Mouse (Mus musculus): Measurements from ENCODE around the gene Rgs9.
"Not testable (repeated sequence)": the region's sequence is repeated elsewhere in the genome, so short reads cannot be mapped to it uniquely, and the experiment has no call there.

Rgs9 gene

DNA sequence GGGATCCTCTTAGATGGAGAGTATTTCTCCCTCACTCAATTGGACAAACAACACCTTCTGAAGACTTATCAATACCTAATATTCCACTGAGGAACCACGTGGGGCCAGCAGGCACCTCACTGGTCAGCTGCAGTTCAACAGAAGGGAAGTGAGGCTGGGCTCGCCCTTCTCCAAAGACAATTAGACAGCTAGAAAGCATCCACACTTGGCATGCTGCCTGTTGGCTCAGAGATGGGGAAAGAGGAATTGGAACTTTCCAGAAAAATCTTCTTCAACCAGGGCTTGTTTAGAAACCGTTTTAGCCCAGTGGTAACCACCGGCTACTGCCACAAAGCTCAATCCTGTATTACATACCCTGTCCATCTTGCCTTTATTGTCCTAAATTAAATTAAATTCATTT is 4.4 kb upstream of the Rgs9 start:
- peak; percentile 90 for DNase-seq

DNA sequence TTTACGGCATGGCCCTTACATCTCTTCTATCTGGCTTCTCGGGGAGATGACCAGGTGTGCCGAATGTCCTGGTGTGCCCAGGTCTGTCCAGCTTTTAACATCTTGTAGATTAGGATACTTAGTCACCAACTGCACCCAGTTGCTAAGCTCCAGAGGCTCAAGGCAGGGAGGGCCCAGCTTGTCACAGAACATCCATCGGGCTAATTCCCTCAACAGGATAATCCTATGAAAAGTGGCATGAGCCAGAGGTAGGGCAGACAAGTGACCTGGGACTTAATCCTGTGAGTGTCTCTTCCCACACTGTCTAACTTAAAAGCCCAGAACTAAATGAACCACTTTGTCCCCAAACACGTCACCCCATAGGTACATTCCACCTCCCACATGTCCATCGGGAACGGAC is 898 bp downstream of the Rgs9 start:
- no peak for DNase-seq

DNA sequence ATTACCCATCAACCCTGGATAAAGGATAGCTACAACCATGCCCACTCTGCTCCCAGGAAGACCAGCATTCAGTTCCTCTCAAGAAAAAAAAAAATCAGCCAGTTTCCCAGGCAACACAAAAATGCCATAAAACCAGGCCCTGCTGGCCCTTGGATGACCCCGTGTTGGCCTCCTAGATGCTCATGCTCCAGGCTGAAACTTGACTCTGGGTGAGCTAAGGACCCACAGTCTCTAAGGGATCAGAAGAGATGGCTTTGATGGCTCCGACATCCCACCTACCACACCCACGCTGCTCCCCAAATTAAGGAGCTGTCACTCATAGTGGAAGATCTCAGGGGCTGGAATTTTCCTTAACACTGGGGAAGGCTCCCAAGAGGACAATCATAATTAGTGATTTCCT is 5.9 kb downstream of the Rgs9 start:
- no peak for DNase-seq

DNA sequence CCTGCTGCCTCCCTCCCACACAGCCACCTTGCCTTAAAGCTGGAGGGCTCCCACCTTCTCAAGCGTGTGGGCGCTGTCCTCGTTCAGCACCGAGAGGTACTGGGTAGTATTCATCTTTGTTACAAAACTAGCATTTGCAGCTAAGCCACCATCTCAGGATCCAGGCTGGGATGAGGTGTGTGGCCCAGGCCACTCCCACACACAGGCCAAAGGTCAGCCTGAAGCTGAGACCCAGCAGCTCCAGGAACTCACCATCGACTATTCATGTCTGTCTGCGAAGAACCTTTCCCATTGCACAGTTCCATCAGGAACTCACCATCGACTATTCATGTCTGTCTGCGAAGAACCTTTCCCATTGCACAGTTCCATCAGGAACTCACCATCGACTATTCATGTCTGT is 8.6 kb downstream of the Rgs9 start:
- DNase-seq, result not testable (repeated sequence)

DNA sequence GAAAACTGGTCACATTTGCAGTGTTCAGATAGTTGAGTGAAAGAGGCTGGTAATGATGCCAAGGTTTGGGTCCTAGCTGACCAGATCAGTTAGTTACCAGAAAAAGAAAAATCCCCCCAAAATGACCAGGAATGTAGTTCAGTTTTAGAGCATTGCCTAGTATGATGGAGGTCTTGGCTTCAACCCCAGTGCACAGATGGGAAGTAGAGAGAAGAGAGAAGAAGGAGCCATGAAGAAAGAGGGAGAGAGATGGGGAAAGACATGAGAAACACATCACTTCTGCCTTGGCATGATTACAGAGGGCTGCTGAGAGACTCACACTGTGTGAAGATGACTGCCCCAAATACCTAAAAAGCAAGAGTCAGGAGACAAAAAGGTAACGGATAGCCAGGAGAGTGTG is 13.1 kb downstream of the Rgs9 start:
- no peak for DNase-seq

DNA sequence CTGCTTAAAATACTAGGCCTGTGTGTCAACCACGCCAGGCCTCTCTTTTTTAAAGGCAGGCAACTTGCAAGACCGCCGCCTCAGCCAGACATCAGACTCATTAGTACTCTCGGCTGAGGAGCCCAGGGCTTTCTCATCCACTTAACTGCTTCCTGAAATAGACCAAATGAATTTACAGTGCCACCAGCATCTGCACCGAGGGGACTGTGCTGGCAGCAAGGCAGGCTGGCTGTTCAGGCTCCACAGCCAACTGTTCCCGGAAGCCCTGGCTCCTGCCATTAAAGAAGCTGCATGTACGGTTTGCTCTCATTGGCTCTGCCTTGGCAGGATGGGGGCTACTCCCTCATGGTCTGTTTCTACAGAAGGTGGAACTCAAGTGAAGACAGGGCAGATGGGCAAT is 19.7 kb downstream of the Rgs9 start:
- no peak for DNase-seq

DNA sequence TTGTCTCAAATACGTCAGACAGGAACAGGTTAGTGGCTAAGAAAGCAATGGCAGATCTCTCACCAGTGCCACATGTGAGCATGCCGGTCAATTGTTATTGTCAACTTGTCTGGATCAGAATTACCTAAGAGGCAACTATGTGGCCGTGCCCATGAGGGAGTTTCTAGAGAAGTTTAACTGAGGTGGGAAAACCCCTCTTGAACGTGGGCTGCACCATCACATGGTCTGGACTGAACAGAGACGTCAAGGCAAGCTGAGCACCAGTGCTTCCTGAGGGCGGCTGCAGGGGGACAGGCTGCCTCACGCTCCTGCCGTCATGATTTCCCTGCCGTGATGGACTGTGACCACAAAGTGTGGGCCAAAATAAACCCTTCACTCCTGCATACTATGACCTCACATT is 26.5 kb downstream of the Rgs9 start:
- DNase-seq, result no peak

DNA sequence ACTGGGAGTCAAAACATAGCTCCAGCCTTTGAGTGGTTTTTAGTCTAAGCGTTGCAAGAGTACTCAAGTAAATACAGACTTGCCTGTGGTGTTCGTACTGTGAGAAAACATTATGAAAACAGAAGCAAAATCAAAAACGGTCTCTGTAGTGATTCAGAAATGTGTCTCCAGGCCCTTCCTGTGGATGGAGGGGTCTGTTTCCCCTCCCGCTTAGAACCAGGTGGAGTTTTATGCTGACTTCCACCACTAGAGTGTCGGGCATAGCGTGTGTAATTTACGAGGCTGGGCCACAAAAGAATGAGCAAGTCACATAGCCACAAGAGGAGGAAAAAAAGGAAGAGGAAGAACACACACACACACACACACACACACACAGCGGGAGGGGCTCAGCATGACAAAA is 27.6 kb downstream of the Rgs9 start:
- DNase-seq, result peak; percentile 19

DNA sequence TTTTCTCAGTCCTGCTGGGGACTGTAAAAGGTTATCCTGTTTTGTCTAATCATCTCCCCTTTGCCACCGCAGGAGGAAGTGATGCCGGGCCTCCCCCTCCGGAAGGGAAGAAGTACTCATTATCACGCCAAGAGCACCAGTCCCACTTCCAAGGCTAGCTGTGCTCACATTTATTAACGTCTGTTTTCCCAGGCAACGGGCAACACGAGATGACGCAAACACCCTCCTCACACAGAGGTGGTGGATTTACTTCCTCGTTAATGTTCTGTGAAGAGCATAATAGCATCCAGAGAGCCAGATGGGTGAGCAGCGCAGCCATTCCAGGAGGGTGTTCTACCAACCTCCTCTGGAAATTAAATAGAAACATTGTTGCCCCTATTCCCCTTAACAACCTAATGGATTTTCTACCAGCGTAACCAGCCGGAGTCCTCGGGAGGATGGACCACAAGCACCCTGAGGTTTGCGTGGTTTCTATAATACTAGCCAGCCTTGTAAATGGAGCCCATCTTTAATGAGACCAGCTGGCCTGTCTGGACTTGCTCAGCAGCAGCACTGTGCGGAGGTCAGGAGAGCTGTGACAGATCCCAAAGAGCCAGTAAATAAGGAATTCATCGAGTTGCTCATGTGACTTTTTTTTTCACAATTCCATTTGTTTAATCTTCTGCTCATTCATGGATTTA is 28.1 kb downstream of the Rgs9 start:
- peak; percentile 31 for DNase-seq

DNA sequence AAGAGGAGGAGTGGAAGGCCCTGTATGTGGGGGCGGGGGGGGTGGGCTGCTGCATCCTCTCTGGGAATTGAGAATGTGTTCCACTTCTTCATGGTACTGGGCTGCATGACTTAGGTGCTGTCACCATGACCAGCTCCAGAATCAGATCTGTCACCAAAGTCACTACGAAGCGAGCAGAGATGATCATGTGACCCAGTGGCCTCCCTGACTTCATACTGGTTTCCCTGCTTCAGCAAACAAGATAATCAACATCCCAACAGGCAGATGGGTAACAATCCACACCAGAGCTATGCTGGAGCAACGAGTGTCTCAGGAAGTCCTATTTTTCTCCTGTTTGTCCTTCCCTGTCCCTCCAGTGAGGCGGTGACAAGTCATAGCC is 28.7 kb downstream of the Rgs9 start:
- DNase-seq, result no peak

DNA sequence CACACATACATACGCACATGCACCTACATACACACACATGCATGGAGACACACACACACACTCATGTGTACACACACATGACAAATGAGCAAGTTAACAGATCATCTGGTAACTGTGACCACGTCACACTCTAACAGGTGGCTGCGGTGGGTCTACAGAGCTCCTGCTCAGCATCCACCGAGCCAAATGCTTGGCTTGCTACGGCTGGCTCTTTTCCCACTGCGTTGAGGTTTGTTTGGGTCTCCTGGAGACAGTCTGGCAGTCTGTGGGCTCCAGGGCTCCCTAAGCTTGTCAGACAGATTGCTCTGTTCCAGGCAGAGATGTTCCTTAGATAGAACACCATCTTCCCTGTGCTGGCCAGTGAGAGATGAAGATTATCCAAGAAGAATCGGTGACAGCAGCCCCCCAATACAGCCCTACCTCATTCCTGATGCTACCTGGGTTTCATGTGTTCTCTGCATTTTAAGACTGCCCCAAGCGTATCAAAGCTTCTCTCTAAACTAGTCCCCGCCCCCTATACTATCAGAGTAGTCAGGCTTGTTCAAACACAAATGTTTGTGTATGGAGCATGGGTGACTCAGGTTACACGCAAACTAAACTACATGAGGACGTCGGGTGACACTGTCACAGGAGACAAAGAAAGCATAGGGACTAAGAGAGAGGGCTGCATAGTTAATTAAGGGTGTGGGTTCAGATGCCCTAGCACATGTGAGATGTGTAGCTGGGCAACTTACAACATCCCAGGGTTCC is 31.6 kb downstream of the Rgs9 start:
- no peak for DNase-seq

DNA sequence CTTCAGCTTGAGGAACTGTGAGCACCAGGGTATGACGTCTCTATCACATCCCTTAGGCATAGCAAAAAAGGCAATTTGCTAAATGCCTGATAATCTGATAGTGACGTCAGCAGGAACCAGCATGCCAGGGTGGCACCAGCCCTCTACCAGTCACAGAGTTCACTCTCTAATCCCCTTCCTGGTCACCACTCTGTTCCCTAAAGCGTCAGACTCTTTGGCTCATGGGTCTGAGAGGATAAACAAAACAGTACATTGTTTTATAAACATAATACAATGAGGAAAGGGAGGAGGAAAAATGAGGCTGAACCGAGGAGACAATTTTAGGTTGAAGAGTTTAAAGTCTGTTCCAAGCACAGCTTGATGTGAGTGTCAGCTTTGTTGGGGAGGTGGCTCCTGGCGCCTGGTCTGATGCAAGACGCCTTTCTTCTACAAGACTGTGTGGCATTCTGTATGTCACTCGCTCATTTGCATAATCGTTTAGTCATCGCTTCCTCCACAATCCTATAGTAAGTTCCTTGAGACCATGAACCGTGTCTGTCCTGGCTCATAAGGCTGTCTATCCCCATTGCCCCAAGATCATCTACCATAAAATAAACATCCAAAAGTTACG is 33.7 kb downstream of the Rgs9 start:
- DNase-seq, result no peak

DNA sequence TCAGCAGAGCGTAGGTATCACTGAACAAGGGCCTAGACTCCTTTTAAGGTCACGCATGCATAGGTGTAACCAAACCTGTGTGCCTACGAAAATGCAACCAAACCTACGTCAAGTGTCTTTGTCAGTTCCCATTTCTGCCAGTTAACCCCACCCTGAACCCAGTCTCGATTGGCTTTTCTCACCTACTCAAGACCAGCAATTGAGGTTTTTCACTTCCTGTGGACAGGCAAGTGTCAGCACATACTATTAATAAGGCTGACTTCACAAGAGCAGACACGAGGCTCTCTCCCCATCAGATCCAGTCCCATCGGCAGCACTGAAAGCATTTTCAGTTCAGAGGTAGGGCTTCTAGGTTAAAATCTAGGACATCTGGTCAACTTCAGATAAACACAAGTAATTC is 37.4 kb downstream of the Rgs9 start:
- no peak for DNase-seq

DNA sequence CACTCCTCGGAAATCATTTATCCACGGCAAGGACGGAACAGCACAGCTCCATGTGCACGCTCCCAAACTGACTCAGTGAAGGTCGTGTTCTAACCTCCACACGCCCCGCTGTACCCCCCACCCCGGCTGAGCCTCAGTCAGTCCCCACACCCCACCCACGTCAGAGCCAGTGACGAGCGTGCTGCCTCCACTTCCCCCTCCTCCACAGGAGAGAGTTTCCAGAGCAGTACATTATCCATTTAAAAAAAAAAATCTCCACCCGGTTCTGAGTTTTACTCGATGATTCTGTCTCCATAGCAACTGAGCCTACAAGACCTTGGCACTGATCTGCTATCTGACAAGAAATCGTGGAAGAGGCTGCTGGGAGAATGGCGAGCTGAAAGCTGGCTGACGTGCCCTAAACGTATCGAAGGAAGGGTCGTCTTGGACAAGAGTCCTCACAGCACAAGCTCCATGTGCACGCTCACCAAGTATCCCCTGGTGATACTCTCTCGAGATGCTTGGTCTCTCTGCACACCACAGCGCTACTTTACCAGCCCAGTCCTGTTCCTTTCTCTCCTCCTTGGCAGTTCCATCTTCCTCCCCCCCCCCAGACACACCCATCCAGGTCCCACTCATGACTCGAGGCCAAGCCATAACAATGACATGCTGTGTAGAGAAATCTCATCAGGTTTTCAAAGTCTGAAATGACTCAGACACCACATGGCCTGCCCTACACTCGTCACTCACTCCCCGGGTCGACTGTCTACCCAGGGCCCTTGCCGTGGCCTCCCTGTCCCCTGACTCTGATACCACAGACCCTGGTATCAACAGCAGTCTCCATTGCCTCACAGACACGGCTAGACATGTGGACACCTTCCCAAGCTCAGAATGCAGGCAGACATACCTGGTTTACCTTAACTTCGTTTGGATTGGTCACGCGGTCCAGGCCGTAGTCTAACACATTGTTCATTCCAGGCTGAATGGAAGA is 38.7 kb downstream of the Rgs9 start:
- no peak for DNase-seq

DNA sequence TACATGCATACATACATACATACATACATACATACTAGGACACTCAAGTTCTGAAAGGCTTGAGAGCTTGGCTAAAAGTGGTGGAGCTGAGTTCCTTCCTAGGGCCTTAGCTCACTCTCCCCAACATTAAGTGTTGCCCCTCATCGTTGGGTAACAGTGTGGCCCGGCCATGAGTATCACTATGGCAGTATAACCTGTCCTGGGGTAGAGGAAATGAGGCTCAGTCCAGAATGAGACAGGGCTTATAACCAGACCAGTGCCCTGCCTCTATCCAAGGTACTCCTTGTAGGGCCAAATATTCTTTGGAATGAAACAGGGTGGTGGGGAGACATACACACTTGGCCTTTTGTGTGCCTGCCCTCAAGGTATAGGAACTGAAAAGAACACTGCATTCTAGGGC is 40.1 kb downstream of the Rgs9 start:
- no peak for DNase-seq

DNA sequence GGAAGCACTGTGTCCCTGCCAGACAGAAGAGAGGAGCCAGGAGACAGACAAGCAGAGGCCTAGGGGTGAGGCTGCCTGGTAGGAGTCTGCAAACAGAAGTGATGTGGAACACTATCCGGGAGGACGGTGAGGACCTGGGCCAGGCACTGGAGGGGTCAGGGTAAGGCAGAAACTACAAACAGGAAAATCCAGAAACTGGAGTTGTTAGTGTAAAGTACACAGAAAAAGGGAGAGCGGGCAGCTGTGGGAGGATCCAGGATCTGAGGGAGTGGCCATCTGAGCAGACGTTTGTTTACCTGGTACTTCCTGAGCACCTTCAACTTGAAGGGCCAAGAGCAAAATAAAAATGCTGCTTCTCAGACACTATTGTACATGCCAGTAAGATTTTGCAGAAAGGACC is 42.9 kb downstream of the Rgs9 start:
- DNase-seq, result no peak

DNA sequence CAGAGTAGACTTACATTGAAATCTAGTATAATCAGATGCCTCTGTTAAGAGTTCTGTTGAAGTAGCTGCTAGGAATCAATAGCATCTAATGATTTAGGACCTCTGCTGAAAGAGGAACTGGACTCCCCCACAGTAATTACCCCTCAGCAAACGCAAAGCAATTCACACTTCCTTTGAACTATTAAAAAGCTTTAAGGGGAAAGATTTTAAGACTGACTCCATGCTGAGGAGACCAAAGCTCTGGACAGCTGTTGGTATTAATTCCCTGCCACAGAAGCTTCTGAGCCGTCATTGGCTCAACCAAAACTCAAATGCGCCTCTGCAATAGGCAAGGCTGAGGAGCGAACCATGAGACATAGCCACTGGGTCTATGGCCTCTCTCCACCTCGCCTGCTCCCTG is 45.4 kb downstream of the Rgs9 start:
- DNase-seq, result no peak

DNA sequence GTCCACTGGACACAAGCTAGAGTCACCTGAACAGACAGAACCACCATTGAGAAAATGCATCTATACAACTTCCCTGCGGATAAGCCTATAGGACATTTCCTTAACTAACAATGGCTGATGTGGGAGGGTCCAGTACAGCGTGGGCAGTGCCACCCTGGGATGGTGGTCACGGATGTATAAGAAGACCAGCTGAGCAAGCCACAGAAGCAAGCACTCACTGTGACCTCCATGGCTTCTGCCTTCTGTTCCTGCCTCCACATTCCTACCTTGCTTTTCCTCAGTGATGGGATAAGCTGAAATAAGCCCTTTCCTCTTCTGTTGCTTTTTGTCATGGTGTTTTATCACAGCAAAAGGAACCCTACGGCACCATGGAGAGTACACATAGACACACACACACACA is 47.4 kb downstream of the Rgs9 start:
- no peak for DNase-seq

DNA sequence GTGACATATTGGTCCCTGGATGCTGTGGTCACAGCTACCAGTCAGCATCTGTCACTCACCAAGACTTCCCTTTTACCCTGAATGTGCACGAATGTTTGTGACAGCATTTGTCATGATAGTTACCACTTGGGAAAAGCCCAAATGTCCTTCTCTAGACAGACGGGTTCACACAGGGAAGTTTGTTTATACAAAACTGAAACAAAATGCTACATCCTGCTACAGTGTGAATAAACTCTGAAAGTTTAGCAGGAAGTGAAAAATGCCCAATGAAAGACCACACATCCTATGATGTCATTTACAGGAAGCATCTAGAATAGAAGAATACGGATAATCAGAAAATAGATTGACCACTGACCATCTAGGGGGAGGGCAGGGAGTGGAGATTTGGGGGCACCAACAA is 51.0 kb downstream of the Rgs9 start:
- no peak for DNase-seq

DNA sequence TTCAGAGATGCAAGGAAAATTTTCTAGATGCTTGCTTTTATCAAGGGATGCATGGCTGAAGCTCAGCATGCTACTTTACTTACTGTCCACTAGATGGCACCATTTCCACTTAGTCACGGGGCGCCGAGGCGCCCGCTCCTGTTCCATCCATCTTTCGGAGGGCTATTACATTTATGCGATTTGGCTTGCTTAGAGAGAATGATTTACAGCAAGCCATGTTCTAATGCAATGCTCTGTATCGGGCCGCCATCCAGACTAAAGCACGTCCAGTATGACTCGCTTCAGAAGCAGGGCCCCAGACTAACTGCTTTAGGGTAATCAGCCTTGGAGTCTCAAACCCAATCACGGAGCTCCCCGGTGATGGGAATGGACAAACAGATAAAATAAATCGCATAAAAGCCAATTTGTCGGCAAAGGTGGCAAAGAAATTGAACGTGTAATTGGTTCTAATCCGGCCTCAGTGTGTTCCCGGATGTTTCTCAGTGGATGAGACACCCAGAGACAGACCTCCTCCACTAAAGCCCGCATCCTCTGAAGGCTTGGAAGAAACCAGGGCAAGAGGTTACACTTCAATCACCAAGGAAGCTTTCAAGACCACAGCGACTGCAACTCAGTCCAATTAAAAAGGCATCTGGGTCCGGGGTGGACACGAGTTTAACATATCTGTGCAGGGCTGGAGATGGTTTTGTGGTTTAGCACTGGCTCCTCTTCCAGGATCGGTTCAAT is 53.1 kb downstream of the Rgs9 start:
- DNase-seq, result peak; percentile 66

DNA sequence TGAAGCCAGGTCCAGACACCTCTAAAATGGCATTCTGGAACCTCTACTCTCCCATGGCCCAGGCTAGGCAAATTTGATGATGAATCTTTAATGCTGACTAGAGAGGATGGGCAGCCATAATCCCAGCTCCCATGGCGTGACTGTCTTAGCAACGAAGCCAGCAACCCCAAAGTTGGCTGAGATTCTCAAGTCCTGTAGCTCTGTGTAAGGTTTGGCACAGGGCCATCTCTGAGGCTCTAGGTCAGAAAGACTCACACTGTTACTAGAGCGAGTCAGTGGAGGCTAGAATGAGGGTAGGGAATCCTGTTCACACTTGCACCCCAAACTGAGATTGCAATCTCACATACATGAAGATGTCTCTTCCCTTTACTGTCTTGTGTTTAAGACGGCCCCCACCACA is 57.8 kb downstream of the Rgs9 start:
- peak; percentile 20 for DNase-seq

DNA sequence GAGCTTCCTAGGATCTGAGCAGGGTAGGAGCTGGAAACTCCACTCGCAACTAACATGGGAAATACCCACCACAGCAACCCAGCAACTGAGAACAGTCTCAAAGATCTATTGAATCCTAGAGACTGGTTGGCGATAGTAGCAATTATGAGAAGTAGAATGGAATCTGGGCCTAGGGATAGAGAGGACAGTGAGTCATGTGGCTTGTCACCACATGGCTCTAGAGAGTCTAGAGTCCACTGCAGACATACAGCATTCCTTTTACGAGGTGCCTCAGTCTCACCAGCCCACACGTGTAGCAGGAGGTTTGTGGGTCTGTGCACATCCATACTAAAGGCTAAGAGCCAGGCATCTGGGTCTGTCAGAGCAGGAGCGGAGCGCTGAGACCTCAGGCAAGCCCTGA is 59.3 kb downstream of the Rgs9 start:
- no peak for DNase-seq

DNA sequence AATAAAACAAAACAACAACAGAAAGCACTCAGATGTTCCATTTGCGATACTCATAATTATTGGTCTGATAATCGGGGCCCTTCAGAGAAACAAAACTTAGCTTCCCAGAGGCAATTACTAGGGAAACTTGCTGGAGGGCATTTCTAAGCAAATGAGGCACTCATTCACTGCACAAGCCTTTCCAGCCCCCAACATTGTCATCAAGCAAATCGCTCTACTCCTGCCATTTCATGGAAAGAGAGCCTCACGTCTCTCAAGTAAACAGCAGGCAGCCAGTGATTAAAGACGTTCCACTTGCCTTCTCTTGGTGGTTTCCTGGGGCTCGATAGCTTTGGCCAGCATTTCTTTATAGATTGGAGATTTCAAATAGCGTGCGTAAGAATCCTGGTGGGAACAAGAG is 60.1 kb downstream of the Rgs9 start:
- no peak for DNase-seq

Data from kidney, postnatal 10 days (tissue).